ENCODE assay signal across 8 mouse cellular contexts in the genomic region with DNA sequence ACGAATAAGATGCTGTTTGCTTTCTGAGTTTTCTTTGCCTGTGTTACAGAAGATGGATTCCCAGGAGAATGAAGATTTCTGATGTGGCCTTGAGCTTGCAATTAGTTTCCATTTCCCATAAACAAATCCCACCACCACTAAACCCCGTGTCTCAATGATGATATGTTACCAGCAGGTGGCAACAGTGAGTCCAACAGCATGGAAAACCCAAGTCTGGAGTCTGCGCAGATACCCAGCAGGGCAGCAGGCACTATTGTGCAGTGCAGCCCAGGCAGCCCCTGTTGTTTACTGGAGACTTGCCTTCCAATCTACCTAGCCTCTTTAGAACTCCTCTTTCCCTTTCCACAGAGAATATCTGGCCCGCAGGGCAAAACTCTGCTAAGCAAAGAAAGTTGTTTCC.
DNase-seq lines count a peak whose midpoint lies in the region; ATAC-seq and TF ChIP-seq lines count a peak whose summit lies in the region.

No protein-coding gene starts in this region.

- no peak overlapping the region for H3K27ac ChIP-seq in gastrocnemius, adult 2 months
- H3K27ac ChIP-seq in ES-Bruce4 (ENCODE audit: insufficient read depth, low read length) = no peak overlapping the region

- H3K9ac ChIP-seq in ES-Bruce4 (ENCODE audit: low read depth, poor library complexity, severe bottlenecking) = no peak overlapping the region

- peak; percentile 99 for ATAC-seq in common myeloid progenitor, adult 5-6 weeks (replicated peaks; ENCODE audit: low read depth, poor library complexity, severe bottlenecking)
- peak; percentile 100 for ATAC-seq in megakaryocyte progenitor cell, adult 5-6 weeks (replicated peaks; ENCODE audit: poor library complexity)

- intact Hi-C loops in gastrocnemius, adult 2 months (cut with DNase I) = loop anchor here (10.0 kb wide), 1 partner anchor 110 kb away; no protein-coding TSS in a partner anchor

- DNase-seq in gastrocnemius, adult 2 months = peak; percentile 21
- DNase-seq in gastrocnemius, postnatal 25 days = no peak
- DNase-seq in induced T-regulatory cell, adult 2 months (ENCODE audit: low read depth) = peak; percentile 20
- no peak for DNase-seq in spleen, adult 12 weeks (ENCODE audit: low spot score)
- DNase-seq in Muller cell, postnatal 12 days (ENCODE audit: inconsistent ontology term) = no peak

- H3K36me3 ChIP-seq in ES-Bruce4 (ENCODE audit: control insufficient read depth, insufficient read depth, low read length, poor library complexity, severe bottlenecking) = no peaks in the 10 kb centered on the region

- H3K4me1 ChIP-seq in ES-Bruce4 (ENCODE audit: control insufficient read depth, insufficient read depth, low read length) = no peaks in the 10 kb centered on the region

- H3K27me3 ChIP-seq in ES-Bruce4 (ENCODE audit: control insufficient read depth, insufficient read depth, low read length, poor library complexity, severe bottlenecking) = no peaks in the 10 kb centered on the region

- TF ChIP-seq CTCF in gastrocnemius, adult 2 months (IDR thresholded peaks at IDR 0.05) = peak; percentile 65
- TF ChIP-seq CTCF in ES-Bruce4 (IDR thresholded peaks at IDR 0.05; ENCODE audit: low read depth, low read length) = peak; percentile 56

- TF ChIP-seq POLR2A in ES-Bruce4 (IDR thresholded peaks at IDR 0.05; ENCODE audit: insufficient read depth, low read length) = no peak

- no peak overlapping the region for H3K4me3 ChIP-seq in gastrocnemius, adult 2 months
- no peak overlapping the region for H3K4me3 ChIP-seq in ES-Bruce4 (ENCODE audit: low read depth, low read length)

- H3K9me3 ChIP-seq in ES-Bruce4 (replicated peaks; ENCODE audit: control insufficient read depth, insufficient read depth, low read length, poor library complexity, severe bottlenecking) = no peaks in the 10 kb centered on the region

- TF ChIP-seq EP300 in ES-Bruce4 (IDR thresholded peaks at IDR 0.05; ENCODE audit: insufficient read depth, low read depth, low read length) = no peak

Comparison
In these comparisons a context has a peak if more than half of its experiments do, and no peak if none do; other contexts are left out.
1. DNase-seq: peak in gastrocnemius, adult 2 months (single experiment) and induced T-regulatory cell, adult 2 months (single experiment); none in gastrocnemius, postnatal 25 days (single experiment), spleen, adult 12 weeks (single experiment) and Muller cell, postnatal 12 days (single experiment).